Mouse (Mus musculus) lung, embryonic 15.5 days (tissue): ENCODE results near the gene Eif2b2. TPM values are rescaled to one million over a fixed set of nuclear protein-coding genes. Genes with fewer than 3 reads are reported as not detected.

Source experiments
- ATAC-seq: fragments of 200-750 bp; cut with Nextera tagmentation; 2 replicates; pipeline ENCODE4 v1.8.0; 2017; ENCODE audit warnings: moderate number of reproducible peaks, borderline replicate concordance; ENCODE audit not compliant: low FRiP score, low TSS enrichment; ENCODE audit errors: extremely low read depth
- H3K27ac ChIP-seq: fragments of 300-500 bp; sonication (generic); 2 replicates; pipeline ENCODE4 v1.5.1; 2015; ENCODE audit warnings: moderate library complexity, mild to moderate bottlenecking, inconsistent platforms
- H3K27me3 ChIP-seq: fragments of 300-500 bp; sonication (generic); 2 replicates; pipeline ENCODE4 v1.6.1; 2015; ENCODE audit warnings: inconsistent platforms
- H3K36me3 ChIP-seq: fragments of 300-500 bp; sonication (generic); 2 replicates; pipeline ENCODE4 v1.6.1; 2015; ENCODE audit warnings: inconsistent platforms
- H3K4me1 ChIP-seq: fragments of 300-500 bp; sonication (generic); 2 replicates; pipeline ENCODE4 v1.6.1; 2015; ENCODE audit warnings: inconsistent platforms
- H3K4me2 ChIP-seq: fragments of 300-500 bp; sonication (generic); 2 replicates; pipeline ENCODE4 v1.6.1; 2015; ENCODE audit warnings: inconsistent platforms, mild to moderate bottlenecking, moderate library complexity
- H3K4me3 ChIP-seq: fragments of 300-500 bp; sonication (generic); 2 replicates; pipeline ENCODE4 v1.5.1; 2015; ENCODE audit warnings: mild to moderate bottlenecking, inconsistent platforms
- H3K9ac ChIP-seq: fragments of 300-500 bp; sonication (generic); 2 replicates; pipeline ENCODE4 v1.6.1; 2015; ENCODE audit warnings: inconsistent platforms
- H3K9me3 ChIP-seq: fragments of 300-500 bp; sonication (generic); 2 replicates; pipeline ENCODE4 v1.6.1; 2016; ENCODE audit warnings: inconsistent platforms
- WGBS: fragments of 180-500 bp; shearing (Covaris S2); methylation state at CpG from one replicate; pipeline ENCODE4 v1.1.7; 2015; 5-methylcytosine and 5-hydroxymethylcytosine counted together
- polyA plus RNA-seq: library from polyadenylated mRNA; unstranded; fragments of >200 nt; fragmentation: Nextera tagmentation; extraction: Ambion mirVana; gene quantifications from 2 replicates; pipeline ENCODE4 v1.2.1, GENCODE M21; 2015

Eif2b2 gene
- polyA plus RNA-seq: 88.2 and 94.9 TPM in 2 replicates

- Histone ChIP-seq H3K9me3 (no peaks in the 10 kb centered on the region), H3K4me1 (peaks cover 21% of the 10 kb centered on the region), H3K27me3 (no peaks in the 10 kb centered on the region), H3K9ac (peak within 1 kb of the TSS; percentile 71), H3K4me2 (peak within 1 kb of the TSS; percentile 93), H3K27ac (peak within 1 kb of the TSS; percentile 55), H3K36me3 (peaks cover 29% of the 10 kb centered on the region), H3K4me3 (peak within 1 kb of the TSS; percentile 91)
- under 1% methylated on average over 54 of the region's 54 CpGs for WGBS
- ATAC-seq: peak; percentile 100
Observed at GRCm38 (mm10) chr12:85219236-85219904, at the start of gene Eif2b2. Gene Eif2b2, plus strand, starts transcription at chr12:85219481.

- Histone ChIP-seq H3K4me2 (peak overlapping the region; percentile 22; the same call in 1 of the 2 replicates), H3K4me1 (peaks cover 37% of the 10 kb centered on the region), H3K27me3 (no peaks in the 10 kb centered on the region), H3K27ac (no peak overlapping the region), H3K9me3 (no peaks in the 10 kb centered on the region), H3K9ac (no peak overlapping the region), H3K4me3 (no peak overlapping the region), H3K36me3 (no peaks in the 10 kb centered on the region)
- WGBS: 52% methylated on average over 3 of the region's 3 CpGs
- 0 out of 2 replicates have a peak, but pooled peaks have one; percentile 6 for ATAC-seq
Observed at GRCm38 (mm10) chr12:85169877-85170276, 49.4 kb upstream of the Eif2b2 start.

GRCm38 (mm10) chr12:85170284-85170947, 48.9 kb upstream of the Eif2b2 start:
- WGBS: 78% methylated on average over 11 of the region's 11 CpGs
- peaks cover 42% of the 10 kb centered on the region for H3K4me1 ChIP-seq
- no peak overlapping the region for H3K4me3 ChIP-seq
- no peaks in the 10 kb centered on the region for H3K36me3 ChIP-seq
- H3K27ac ChIP-seq: no peak overlapping the region
- H3K9ac ChIP-seq: no peak overlapping the region
- no peak overlapping the region for H3K4me2 ChIP-seq
- ATAC-seq: no peak
- H3K9me3 ChIP-seq: no peaks in the 10 kb centered on the region
- no peaks in the 10 kb centered on the region for H3K27me3 ChIP-seq

- Histone ChIP-seq H3K27ac (no peak overlapping the region), H3K4me2 (no peak overlapping the region), H3K27me3 (no peaks in the 10 kb centered on the region), H3K4me1 (peaks cover 47% of the 10 kb centered on the region), H3K9me3 (no peaks in the 10 kb centered on the region), H3K4me3 (no peak overlapping the region), H3K9ac (no peak overlapping the region), H3K36me3 (no peaks in the 10 kb centered on the region)
- ATAC-seq: no peak
- 62% methylated on average over 3 of the region's 3 CpGs for whole genome bisulfite sequencing
Observed at GRCm38 (mm10) chr12:85170948-85171307, 48.4 kb upstream of the Eif2b2 start.

GRCm38 (mm10) chr12:85174016-85174415, 45.3 kb upstream of the Eif2b2 start:
- WGBS: 43% methylated on average over 7 of the region's 7 CpGs
- H3K9ac ChIP-seq: no peak overlapping the region
- no peaks in the 10 kb centered on the region for H3K9me3 ChIP-seq
- no peaks in the 10 kb centered on the region for H3K36me3 ChIP-seq
- H3K27ac ChIP-seq: no peak overlapping the region
- peaks cover 65% of the 10 kb centered on the region for H3K4me1 ChIP-seq
- no peak overlapping the region for H3K4me3 ChIP-seq
- no peaks in the 10 kb centered on the region for H3K27me3 ChIP-seq
- H3K4me2 ChIP-seq: 0 out of 2 replicates have a peak overlapping the region, but pooled peaks have one; percentile 80
- ATAC-seq: no peak

GRCm38 (mm10) chr12:85175087-85175675, 44.1 kb upstream of the Eif2b2 start:
- no peaks in the 10 kb centered on the region for H3K9me3 ChIP-seq
- no peaks in the 10 kb centered on the region for H3K27me3 ChIP-seq
- peak; percentile 15; the same call in 1 of the 2 replicates for ATAC-seq
- peak overlapping the region; percentile 74 for H3K27ac ChIP-seq
- H3K4me1 ChIP-seq: peaks cover 58% of the 10 kb centered on the region
- H3K36me3 ChIP-seq: no peaks in the 10 kb centered on the region
- peak overlapping the region; percentile 80 for H3K4me2 ChIP-seq
- peak overlapping the region; percentile 40 for H3K9ac ChIP-seq
- peak overlapping the region; percentile 39 for H3K4me3 ChIP-seq
- WGBS: 22% methylated on average over 16 of the region's 16 CpGs

GRCm38 (mm10) chr12:85175926-85176845, 43.1 kb upstream of the Eif2b2 start:
- ATAC-seq: peak; percentile 77
- 8% methylated on average over 11 of the region's 11 CpGs for WGBS
- H3K4me1 ChIP-seq: peaks cover 57% of the 10 kb centered on the region
- peak overlapping the region; percentile 40 for H3K9ac ChIP-seq
- H3K36me3 ChIP-seq: no peaks in the 10 kb centered on the region
- peak overlapping the region; percentile 74 for H3K27ac ChIP-seq
- H3K4me3 ChIP-seq: peak overlapping the region; percentile 39
- H3K9me3 ChIP-seq: no peaks in the 10 kb centered on the region
- peak overlapping the region; percentile 80 for H3K4me2 ChIP-seq
- no peaks in the 10 kb centered on the region for H3K27me3 ChIP-seq

- peak overlapping the region; percentile 80 for H3K4me2 ChIP-seq
- 2% methylated on average over 32 of the region's 32 CpGs for WGBS
- peak overlapping the region; percentile 40 for H3K9ac ChIP-seq
- peak overlapping the region; percentile 39 for H3K4me3 ChIP-seq
- no peaks in the 10 kb centered on the region for H3K27me3 ChIP-seq
- H3K4me1 ChIP-seq: peaks cover 64% of the 10 kb centered on the region
- no peaks in the 10 kb centered on the region for H3K36me3 ChIP-seq
- peak; percentile 49; the same call in 1 of the 2 replicates for ATAC-seq
- peak overlapping the region; percentile 74 for H3K27ac ChIP-seq
- no peaks in the 10 kb centered on the region for H3K9me3 ChIP-seq
Observed at GRCm38 (mm10) chr12:85176846-85177523, 42.3 kb upstream of the Eif2b2 start.

- H3K9ac ChIP-seq: peak within 1 kb of the TSS; percentile 40
- 69% methylated on average over 10 of the region's 10 CpGs for WGBS
Observed at GRCm38 (mm10) chr12:85177740-85178239, 41.5 kb upstream of the Eif2b2 start, which contains the start of gene Pgf. Gene Pgf, minus strand, starts transcription at chr12:85177790.

GRCm38 (mm10) chr12:85178294-85178693, 41.0 kb upstream of the Eif2b2 start:
- 77% methylated on average over 2 of the region's 2 CpGs for WGBS
- H3K9me3 ChIP-seq: no peaks in the 10 kb centered on the region
- no peak overlapping the region for H3K4me2 ChIP-seq
- no peak overlapping the region for H3K27ac ChIP-seq
- ATAC-seq: no peak
- no peaks in the 10 kb centered on the region for H3K27me3 ChIP-seq
- H3K4me1 ChIP-seq: peaks cover 60% of the 10 kb centered on the region
- no peak overlapping the region for H3K4me3 ChIP-seq
- no peak overlapping the region for H3K9ac ChIP-seq
- H3K36me3 ChIP-seq: no peaks in the 10 kb centered on the region

More at GRCm38 (mm10) chr12:85177740-85178239, 41.5 kb upstream of the Eif2b2 start, which contains the start of gene Pgf:
- Histone ChIP-seq H3K4me2 (peak within 1 kb of the TSS; percentile 80), H3K4me3 (peak within 1 kb of the TSS; percentile 39), H3K4me1 (peaks cover 65% of the 10 kb centered on the region), H3K9me3 (no peaks in the 10 kb centered on the region), H3K36me3 (no peaks in the 10 kb centered on the region), H3K27ac (peak within 1 kb of the TSS; percentile 74), H3K27me3 (no peaks in the 10 kb centered on the region)
- ATAC-seq: no peak
